Mouse (Mus musculus) kidney, adult 2 months (tissue): Measurements from ENCODE around the gene Utrn.

ENCODE experiments used
- CTCF ChIP-seq: fragments of 200-500 bp; conservative IDR thresholded peaks from 2 replicates; pipeline ENCODE4 v1.5.1; 2011; ENCODE audit warnings: low read depth, mild to moderate bottlenecking, control low read depth, low read length, moderate library complexity, mixed read lengths; ENCODE audit not compliant: insufficient read depth, insufficient read length
- POLR2A ChIP-seq: fragments of 200-500 bp; IDR thresholded peaks from one replicate; pipeline ENCODE4 v1.6.1; 2011; ENCODE audit warnings: low read depth, low read length, control low read depth

- TF ChIP-seq POLR2A (no peak), CTCF (no peak)
Measured at GRCm38 (mm10) chr10:12911981-12912530, 42.9 kb upstream of the Utrn start.
